Mouse (Mus musculus) E14TG2a.4 (cell line): ENCODE measurements around the gene Gm43064.
"Not testable (repeated sequence)": the region's sequence is repeated elsewhere in the genome, so short reads cannot be mapped to it uniquely, and the experiment has no call there.

Experiments
- H3K27me3 ChIP-seq: 2 replicates; pipeline ENCODE4 v1.6.1; 2014; ENCODE audit warnings: low read length, control low read depth; ENCODE audit not compliant: insufficient read depth
- H3K36me3 ChIP-seq: 2 replicates; pipeline ENCODE4 v1.6.1; 2014; ENCODE audit warnings: low read length, control low read depth; ENCODE audit not compliant: insufficient read depth
- H3K4me1 ChIP-seq: replicated peaks from 2 replicates; pipeline ENCODE4 v1.6.1; 2014; ENCODE audit warnings: low read depth, low read length, control low read depth
- H3K4me3 ChIP-seq: replicated peaks from 2 replicates; pipeline ENCODE4 v1.5.1; 2014; ENCODE audit warnings: mild to moderate bottlenecking, low read length
- H3K9me3 ChIP-seq: 2 replicates; pipeline ENCODE4 v1.6.1; 2014; ENCODE audit warnings: low read length, control low read depth
- CTCF ChIP-seq: conservative IDR thresholded peaks from 2 replicates; pipeline ENCODE4 v1.5.1; 2014; ENCODE audit warnings: low read length
- NANOG ChIP-seq: IDR thresholded peaks from 2 replicates; pipeline ENCODE4 v1.6.1; 2014; ENCODE audit warnings: borderline replicate concordance, low read length, mixed read lengths
- POU5F1 ChIP-seq: IDR thresholded peaks from 2 replicates; pipeline ENCODE4 v1.6.1; 2014; ENCODE audit warnings: low read length, borderline replicate concordance

Gene Gm43064

DNA sequence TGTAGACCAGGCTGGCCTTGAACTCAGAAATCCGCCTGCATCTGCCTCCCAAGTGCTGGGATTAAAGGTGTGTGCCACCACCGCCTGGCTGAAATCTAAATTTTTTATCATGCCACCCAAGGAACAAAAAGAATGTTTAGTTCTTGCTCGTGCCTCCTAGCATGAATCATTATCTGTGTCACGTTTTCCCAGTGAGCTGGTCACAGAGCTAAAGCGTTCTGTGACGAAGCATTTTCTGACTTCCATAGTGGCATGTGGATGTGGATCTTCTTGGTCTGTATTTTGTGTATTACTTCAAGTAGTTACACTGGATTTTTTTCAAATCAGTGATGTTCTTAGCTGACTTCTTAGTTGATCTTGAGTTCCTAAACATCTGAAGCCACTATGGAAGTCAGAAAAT lies 1.6 kb downstream of the Gm43064 start:
- Histone ChIP-seq H3K27me3 (no peaks in the 10 kb centered on the region), H3K9me3 (no peaks in the 10 kb centered on the region), H3K4me1 (peaks cover 29% of the 10 kb centered on the region), H3K36me3 (peaks cover 25% of the 10 kb centered on the region), H3K4me3 (no peak overlapping the region)
- TF ChIP-seq NANOG, result no peak
- no peak for TF ChIP-seq CTCF
- TF ChIP-seq POU5F1, result no peak

DNA sequence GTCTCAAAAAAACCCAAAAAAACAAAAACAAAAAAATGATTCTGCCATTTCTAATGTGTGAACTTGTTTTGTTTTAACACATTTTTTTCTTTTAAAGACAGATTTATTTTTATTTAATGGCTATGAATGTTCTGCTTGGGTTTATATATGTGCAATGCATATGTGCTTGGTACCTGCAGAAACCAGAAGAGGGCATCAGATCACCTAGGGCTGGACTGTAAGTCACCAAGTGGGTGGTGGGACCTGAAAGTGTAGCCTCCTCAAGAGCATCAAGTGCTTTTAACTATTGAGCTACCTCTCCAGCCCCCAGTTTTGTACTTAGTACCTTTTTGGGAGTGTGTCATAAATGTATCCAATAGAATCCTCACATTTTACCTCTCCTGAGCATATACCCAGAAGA lies 18.2 kb downstream of the Gm43064 start:
- Histone ChIP-seq H3K4me1 (peaks cover 2% of the 10 kb centered on the region; the same call in 1 of the 2 replicates), H3K4me3 (no peak overlapping the region), H3K27me3 (no peaks in the 10 kb centered on the region), H3K9me3 (no peaks in the 10 kb centered on the region), H3K36me3 (peaks cover 8% of the 10 kb centered on the region)
- TF ChIP-seq NANOG (no peak), CTCF (no peak), POU5F1 (no peak)

- H3K4me1 ChIP-seq, result peaks cover 2% of the 10 kb centered on the region; the same call in 1 of the 2 replicates
- H3K4me3 ChIP-seq, result no peak overlapping the region
- no peaks in the 10 kb centered on the region for H3K27me3 ChIP-seq
- no peaks in the 10 kb centered on the region for H3K9me3 ChIP-seq
- no peak for TF ChIP-seq CTCF
- TF ChIP-seq NANOG, result no peak
- TF ChIP-seq POU5F1, result no peak
- no peaks in the 10 kb centered on the region for H3K36me3 ChIP-seq
Observed at GRCm38 (mm10) chr3:103829036-103829435, 19.7 kb downstream of the Gm43064 start.

DNA sequence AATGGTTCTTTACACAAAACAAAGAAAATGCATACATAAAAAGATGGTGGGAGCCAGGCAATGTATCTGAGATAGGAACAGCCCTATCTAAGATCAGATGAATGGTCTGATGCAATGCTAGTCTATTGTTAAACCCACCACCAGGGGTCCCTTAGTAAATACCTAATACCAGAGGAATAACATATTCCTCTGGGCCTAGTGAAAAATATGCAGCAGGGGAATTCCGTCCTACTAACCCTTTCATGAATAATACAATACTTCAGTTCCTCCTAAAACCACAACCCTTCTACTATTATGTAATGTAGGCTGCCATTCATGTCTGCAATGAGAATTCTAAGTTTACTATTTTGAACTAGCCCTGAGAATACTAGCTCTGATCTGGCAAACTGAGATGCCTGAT lies 21.3 kb downstream of the Gm43064 start:
- H3K4me1 ChIP-seq, H3K36me3 ChIP-seq, H3K27me3 ChIP-seq, H3K9me3 ChIP-seq, H3K4me3 ChIP-seq: not testable (repeated sequence)

GRCm38 (mm10) chr3:103831146-103831545 lies 21.8 kb downstream of the Gm43064 start:
- peaks cover 2% of the 10 kb centered on the region; the same call in 1 of the 2 replicates for H3K4me1 ChIP-seq
- TF ChIP-seq POU5F1, result no peak
- TF ChIP-seq CTCF, result no peak
- no peak for TF ChIP-seq NANOG
- no peaks in the 10 kb centered on the region for H3K36me3 ChIP-seq
- H3K9me3 ChIP-seq, result no peaks in the 10 kb centered on the region
- H3K4me3 ChIP-seq, result no peak overlapping the region
- no peaks in the 10 kb centered on the region for H3K27me3 ChIP-seq

DNA sequence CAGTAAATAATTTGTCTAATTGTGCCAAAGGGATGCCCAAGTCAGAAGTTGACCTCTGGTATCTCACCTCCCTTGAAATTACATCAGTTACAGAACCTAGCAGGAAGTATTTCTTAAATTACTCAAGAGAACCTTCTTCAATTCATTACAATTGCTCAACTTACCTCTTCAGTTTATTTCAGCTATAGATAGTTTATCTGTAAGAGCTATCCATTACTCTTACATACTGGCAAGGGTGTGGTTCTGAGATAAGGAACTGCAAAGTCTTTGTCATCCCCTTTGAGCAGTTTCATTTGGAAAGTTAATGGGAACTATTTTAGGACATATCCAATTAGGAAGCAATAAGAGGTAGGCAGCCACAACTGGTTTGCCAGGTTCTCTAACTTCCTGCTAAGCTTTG lies 23.1 kb downstream of the Gm43064 start, which contains the start of gene Bcl2l15:
Gene Bcl2l15 (plus strand): TSS at position 176 of the 400 bp plus-strand sequence.
- Histone ChIP-seq H3K4me3 (no peak within 1 kb of the TSS), H3K4me1 (peaks cover 2% of the 10 kb centered on the region; the same call in 1 of the 2 replicates), H3K27me3 (no peaks in the 10 kb centered on the region), H3K9me3 (no peaks in the 10 kb centered on the region), H3K36me3 (no peaks in the 10 kb centered on the region)
- no peak for TF ChIP-seq POU5F1

GRCm38 (mm10) chr3:103834001-103834400 lies 24.6 kb downstream of the Gm43064 start:
- Histone ChIP-seq H3K4me3 (no peak overlapping the region), H3K27me3 (no peaks in the 10 kb centered on the region), H3K9me3 (no peaks in the 10 kb centered on the region), H3K4me1 (peaks cover 2% of the 10 kb centered on the region), H3K36me3 (no peaks in the 10 kb centered on the region)
- TF ChIP-seq CTCF (no peak), NANOG (no peak), POU5F1 (no peak)

- Histone ChIP-seq H3K36me3 (no peaks in the 10 kb centered on the region), H3K4me3 (no peak overlapping the region), H3K4me1 (peaks cover 8% of the 10 kb centered on the region), H3K9me3 (no peaks in the 10 kb centered on the region), H3K27me3 (no peaks in the 10 kb centered on the region)
- TF ChIP-seq POU5F1 (no peak), NANOG (no peak), CTCF (no peak)
Observed at GRCm38 (mm10) chr3:103835272-103835950, 26.0 kb downstream of the Gm43064 start.

DNA sequence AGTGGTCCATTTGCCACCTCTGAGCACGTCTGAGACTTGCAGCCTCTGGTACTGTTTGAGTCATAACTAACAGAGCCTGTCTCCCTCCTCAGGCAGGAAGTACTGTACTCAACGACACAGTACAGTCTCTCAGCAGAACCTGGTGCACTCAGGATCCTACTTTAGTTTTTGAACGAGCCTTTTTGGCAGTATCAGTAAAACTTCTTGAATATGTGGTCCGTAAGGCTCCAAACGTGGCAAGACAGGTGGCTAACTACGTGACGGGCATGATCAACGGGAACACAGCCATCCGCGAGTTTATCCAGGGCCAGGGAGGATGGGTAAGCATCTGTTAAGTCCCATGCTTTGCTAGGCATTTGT lies 26.6 kb downstream of the Gm43064 start:
- Histone ChIP-seq H3K27me3 (no peaks in the 10 kb centered on the region), H3K36me3 (no peaks in the 10 kb centered on the region), H3K4me1 (peaks cover 8% of the 10 kb centered on the region), H3K9me3 (peaks cover 4% of the 10 kb centered on the region), H3K4me3 (no peak overlapping the region)
- no peak for TF ChIP-seq POU5F1
- no peak for TF ChIP-seq NANOG
- no peak for TF ChIP-seq CTCF
